ENCODE assay signal across 8 mouse cellular contexts in the genomic region with DNA sequence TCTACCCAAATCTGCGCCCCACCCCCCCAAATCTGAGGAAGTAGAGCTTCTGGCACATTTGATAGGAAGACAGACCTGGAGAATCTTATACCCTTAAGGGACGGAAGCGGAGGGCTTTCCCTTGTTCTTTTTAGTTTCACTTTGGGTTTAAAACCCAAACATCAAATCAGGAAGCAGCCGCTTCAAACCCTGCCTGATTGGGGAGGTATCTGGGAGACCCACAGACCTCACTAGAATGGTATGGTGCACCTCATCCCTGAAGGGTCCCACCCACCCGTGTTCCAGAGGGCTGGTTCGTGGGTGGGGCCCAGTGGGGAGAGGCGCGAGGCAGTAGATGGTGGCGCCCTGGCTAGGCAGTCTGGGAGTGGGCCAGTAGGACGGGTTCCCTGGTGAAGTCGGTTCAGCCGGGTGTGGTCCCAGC. TPM values are rescaled to one million over a fixed set of nuclear protein-coding genes. Genes with fewer than 3 reads are reported as not detected.
A peak's percentile ranks its signal among the peaks of the same experiment; 100 is the strongest.
DNase-seq lines count a peak whose midpoint lies in the region; ATAC-seq and TF ChIP-seq lines count a peak whose summit lies in the region.

No protein-coding gene starts in this region.

- 0 out of 2 replicates have a peak overlapping the region, but pooled peaks have one; percentile 1 for H3K4me2 ChIP-seq in kidney, embryonic 15.5 days
- peak overlapping the region; percentile 49 for H3K4me2 ChIP-seq in heart, embryonic 16.5 days (ENCODE audit: low read depth, low read length)

- no peaks in the 10 kb centered on the region for H3K27me3 ChIP-seq in kidney, embryonic 15.5 days
- no peaks in the 10 kb centered on the region for H3K27me3 ChIP-seq in MEL (ENCODE audit: control insufficient read depth in 1 of 2, insufficient read depth in 2 of 2, low read length in 2 of 2)
- no peaks in the 10 kb centered on the region for H3K27me3 ChIP-seq in heart, embryonic 16.5 days (ENCODE audit: control insufficient read depth, insufficient read depth, low read length)

- H3K9me3 ChIP-seq in kidney, embryonic 15.5 days (replicated peaks): no peaks in the 10 kb centered on the region
- no peaks in the 10 kb centered on the region for H3K9me3 ChIP-seq in MEL (replicated peaks; ENCODE audit: insufficient read depth, low read length)
- H3K9me3 ChIP-seq in heart, embryonic 16.5 days (replicated peaks; ENCODE audit: control insufficient read depth, low read length): no peaks in the 10 kb centered on the region

- H3K4me3 ChIP-seq in kidney, embryonic 15.5 days (replicated peaks): no peak overlapping the region
- H3K4me3 ChIP-seq in MEL (ENCODE audit: control insufficient read depth in 1 of 2, insufficient read depth in 1 of 2, low read depth in 2 of 2, low read length in 2 of 2) (peak overlapping the region; percentile 82 to 83), macrophage (ENCODE audit: inconsistent target) (peak overlapping the region; percentile 62)
- H3K4me3 ChIP-seq in heart, embryonic 16.5 days (ENCODE audit: low read length): peak overlapping the region; percentile 30; the same call in 1 of the 2 replicates

- DNase-seq in kidney, adult 9 months: no peak
- peak; percentile 81 for DNase-seq in MEL (ENCODE audit: low read depth, low spot score)
- DNase-seq in layer of hippocampus, postnatal 36 days: no peak
- DNase-seq in urinary bladder, postnatal 10 days (ENCODE audit: low spot score): no peak
- no peak for DNase-seq in left cerebral cortex, adult 9 months (ENCODE audit: low spot score in 2 of 2)

- H3K79me2 ChIP-seq in MEL (ENCODE audit: control insufficient read depth, insufficient read depth, low read length, poor library complexity): no peaks in the 10 kb centered on the region; the same call in 1 of the 2 replicates
- peaks cover 89% of the 10 kb centered on the region for H3K79me2 ChIP-seq in macrophage (ENCODE audit: inconsistent target)

- no peak overlapping the region for H3K9ac ChIP-seq in kidney, embryonic 15.5 days
- H3K9ac ChIP-seq in MEL (ENCODE audit: control insufficient read depth, low read depth, low read length, poor library complexity, severe bottlenecking): peak overlapping the region; percentile 78
- H3K9ac ChIP-seq in heart, embryonic 16.5 days (ENCODE audit: low read length): peak overlapping the region; percentile 41; the same call in 1 of the 2 replicates

- TF ChIP-seq CTCF in MEL (IDR thresholded peaks at IDR 0.05 in 2 of 3, conservative IDR thresholded peaks at IDR 0.05 in 1 of 3; ENCODE audit: control insufficient read depth in 1 of 3, insufficient read depth in 1 of 3, low read depth in 2 of 3, low read length in 3 of 3, poor library complexity in 1 of 3, severe bottlenecking in 1 of 3): no peak

- H3K36me3 ChIP-seq in kidney, embryonic 15.5 days: no peaks in the 10 kb centered on the region
- H3K36me3 ChIP-seq in MEL (ENCODE audit: control insufficient read depth in 1 of 2, insufficient read depth in 2 of 2, low read length in 2 of 2) (peaks cover 0 to 6% of the 10 kb centered on the region in 2 experiments; a peak in 2 of 4 replicates), macrophage (ENCODE audit: inconsistent target) (no peaks in the 10 kb centered on the region)
- H3K36me3 ChIP-seq in heart, embryonic 16.5 days (ENCODE audit: control insufficient read depth, insufficient read depth): no peaks in the 10 kb centered on the region

- 0 out of 2 replicates have a peak, but pooled peaks have one; percentile 50 for ATAC-seq in kidney, embryonic 15.5 days (replicated peaks; ENCODE audit: low FRiP score)
- ATAC-seq in heart, embryonic 16.5 days (replicated peaks; ENCODE audit: extremely low read depth, insufficient read depth, low FRiP score): no peak

- TF ChIP-seq RAD21 in MEL (IDR thresholded peaks at IDR 0.05; ENCODE audit: low read depth, low read length): no peak

- TF ChIP-seq POLR2A in MEL (IDR thresholded peaks at IDR 0.05; ENCODE audit: control insufficient read depth in 1 of 2, insufficient read depth in 1 of 2, low read depth in 1 of 2, low read length in 2 of 2, poor library complexity in 1 of 2): no peak; a peak in 1 of 4 replicates

- 86% methylated on average over 12 of the region's 12 CpGs for WGBS in kidney, embryonic 15.5 days
- whole genome bisulfite sequencing in heart, embryonic 16.5 days: 64% methylated on average over 12 of the region's 12 CpGs
- WGBS in macrophage (ENCODE audit: missing documents): 3% methylated on average over 12 of the region's 12 CpGs

- peak overlapping the region; percentile 70; the same call in 1 of the 2 replicates for H3K27ac ChIP-seq in kidney, embryonic 15.5 days
- H3K27ac ChIP-seq in MEL (ENCODE audit: control insufficient read depth, low read depth, low read length) (peak overlapping the region; percentile 74), macrophage (peak overlapping the region; percentile 89)
- peak overlapping the region; percentile 74 for H3K27ac ChIP-seq in heart, embryonic 16.5 days (ENCODE audit: low read length)

- no peak; a peak in 1 of 4 replicates for TF ChIP-seq EP300 in MEL (IDR thresholded peaks at IDR 0.05; ENCODE audit: low read depth in 1 of 2, low read length in 2 of 2)

- peaks cover 71% of the 10 kb centered on the region for H3K4me1 ChIP-seq in kidney, embryonic 15.5 days
- peaks cover 5 to 11% of the 10 kb centered on the region in 2 experiments for H3K4me1 ChIP-seq in MEL (ENCODE audit: control insufficient read depth in 1 of 2, insufficient read depth in 2 of 2, low read length in 2 of 2)
- H3K4me1 ChIP-seq in heart, embryonic 16.5 days (ENCODE audit: control insufficient read depth, insufficient read depth, low read length): peaks cover 65% of the 10 kb centered on the region

TF ChIP-seq in MEL, 35 proteins besides CTCF, POLR2A, EP300 and RAD21:
- no peak for TF ChIP-seq USF1 (IDR thresholded peaks at IDR 0.05; ENCODE audit: low read depth, low read length)
- TF ChIP-seq KAT2A (conservative IDR thresholded peaks at IDR 0.05; ENCODE audit: low read depth, low read length): no peak
- TF ChIP-seq ZNF384 (IDR thresholded peaks at IDR 0.05; ENCODE audit: low read depth, low read length): no peak
- no peak for TF ChIP-seq ZKSCAN1 (IDR thresholded peaks at IDR 0.05; ENCODE audit: low read depth, low read length)
- TF ChIP-seq NELFE (IDR thresholded peaks at IDR 0.05; ENCODE audit: low read depth, low read length): no peak
- TF ChIP-seq JUND (IDR thresholded peaks at IDR 0.05; ENCODE audit: low read depth, low read length): no peak
- TF ChIP-seq E2F4 (IDR thresholded peaks at IDR 0.05; ENCODE audit: borderline replicate concordance, low read depth, low read length): no peak
- no peak for TF ChIP-seq USF2 (IDR thresholded peaks at IDR 0.05; ENCODE audit: borderline replicate concordance in 1 of 2, insufficient read depth in 1 of 2, low read depth in 1 of 2, low read length in 2 of 2)
- no peak for TF ChIP-seq POLR2AphosphoS2 (IDR thresholded peaks at IDR 0.05; ENCODE audit: low read length)
- TF ChIP-seq TCF12 (IDR thresholded peaks at IDR 0.05; ENCODE audit: low read depth, low read length): peak; percentile 35; the same call in 1 of the 2 replicates
- no peak for TF ChIP-seq MYC (IDR thresholded peaks at IDR 0.05; ENCODE audit: low read depth, low read length)
- no peak for TF ChIP-seq CHD2 (IDR thresholded peaks at IDR 0.05; ENCODE audit: low read length)
- TF ChIP-seq GABPA (IDR thresholded peaks at IDR 0.05; ENCODE audit: low read depth, low read length): no peak
- TF ChIP-seq MXI1 (IDR thresholded peaks at IDR 0.05; ENCODE audit: low read depth, low read length): peak; percentile 54; the same call in 1 of the 2 replicates
- peak; percentile 82 for TF ChIP-seq SIN3A (IDR thresholded peaks at IDR 0.05; ENCODE audit: low read length)
- no peak for TF ChIP-seq POLR2AphosphoS5 (IDR thresholded peaks at IDR 0.05; ENCODE audit: borderline replicate concordance, low read depth, low read length)
- TF ChIP-seq CHD1 (IDR thresholded peaks at IDR 0.05; ENCODE audit: low read depth, low read length): no peak
- TF ChIP-seq TAL1 (IDR thresholded peaks at IDR 0.05; ENCODE audit: low read length): no peak; the same call in 1 of the 2 replicates
- TF ChIP-seq NRF1 (IDR thresholded peaks at IDR 0.05; ENCODE audit: insufficient read depth, low read depth, low read length, poor library complexity, severe bottlenecking): no peak
- no peak for TF ChIP-seq RCOR1 (IDR thresholded peaks at IDR 0.05; ENCODE audit: low read depth, low read length)
- TF ChIP-seq HCFC1 (IDR thresholded peaks at IDR 0.05; ENCODE audit: low read depth, low read length): no peak; the same call in 1 of the 2 replicates
- no peak for TF ChIP-seq MYB (IDR thresholded peaks at IDR 0.05; ENCODE audit: low read depth, low read length)
- TF ChIP-seq MAZ (IDR thresholded peaks at IDR 0.05; ENCODE audit: low read depth, low read length): no peak
- TF ChIP-seq SMC3 (IDR thresholded peaks at IDR 0.05; ENCODE audit: low read depth, low read length): no peak
- TF ChIP-seq ETS1 (IDR thresholded peaks at IDR 0.05; ENCODE audit: low read depth, low read length): peak; percentile 75
- TF ChIP-seq ELF1 (IDR thresholded peaks at IDR 0.05; ENCODE audit: low read depth, low read length): peak; percentile 68; the same call in 1 of the 2 replicates

RNA-seq across cellular contexts. Expression of gene Myl9, which starts 44.7 kb away (rescaled TPM):
- polyA plus RNA-seq in kidney, embryonic 15.5 days (2015; fragmentation: Nextera tagmentation; extraction: Ambion mirVana): 305 and 466 TPM in 2 replicates
- total RNA-seq in MEL (2012; rRNA removed): 1.2 and 2.8 TPM in 2 replicates
- polyA plus RNA-seq in MEL (2012; ENCODE audit: insufficient read depth in 1 of 2, insufficient read length in 2 of 2, low read depth in 1 of 2, low replicate concordance in 2 of 2, missing spikeins in 1 of 2) (1 to 10 TPM in 1 of 2 experiments, not detected in 1; 1.3 TPM), macrophage (2018) (0.40 TPM in 1 of 3 replicates, not detected in the others)
- 1,725 and 1,731 TPM in 2 replicates for polyA plus RNA-seq in heart, embryonic 16.5 days (2015; fragmentation: Nextera tagmentation; extraction: Ambion mirVana)
- 10 to 100 TPM in 1 of 26 experiments, 1 to 10 TPM in 1, not detected in 24; 3.5 to 24.6 TPM for total RNA-seq in macrophage (2018; cell fraction: chromatin; rRNA removed)
- under 1 TPM in 1 of 26 experiments, not detected in 25; 0.05 TPM for total RNA-seq in macrophage (2018; cell fraction: cytosol; rRNA removed)
- 1 to 10 TPM in 1 of 26 experiments, not detected in 25; 6.0 TPM for total RNA-seq in macrophage (2018; cell fraction: nucleus; rRNA removed)
- total RNA-seq in layer of hippocampus, postnatal 36 days (2021): 10 to 100 TPM; 16.3 to 17.0 TPM

Comparison
In these comparisons a context has a peak if more than half of its experiments do, and no peak if none do; other contexts are left out.
1. RNA of gene Myl9, which starts 44.7 kb away (polyA plus RNA-seq): 1,725 to 1,731 TPM in heart, embryonic 16.5 days and 305 to 466 TPM in kidney, embryonic 15.5 days; 1.3 TPM in MEL and 0.40 TPM in macrophage; every median in the first group is over 100 times any median in the second.
2. Peak in every context shown above with its lines, with median percentiles within 50 percentile points of each other: H3K27ac ChIP-seq.